Mouse (Mus musculus): ENCODE data around the gene Sept1.
"Not testable (repeated sequence)": the region's sequence is repeated elsewhere in the genome, so short reads cannot be mapped to it uniquely, and the experiment has no call there.

The Sept1 gene

GRCm38 (mm10) chr7:127194011-127194632 lies 38.8 kb downstream of the Sept1 start:
- no peak for DNase-seq (ENCODE audit: low spot score in 2 of 2)

GRCm38 (mm10) chr7:127192989-127193388 lies 39.9 kb downstream of the Sept1 start:
- no peak for DNase-seq (ENCODE audit: low spot score in 2 of 2)

- no peak for DNase-seq (ENCODE audit: low spot score in 2 of 2)
These were observed 42.3 kb downstream of the Sept1 start for GRCm38 (mm10) chr7:127190672-127191071.

GRCm38 (mm10) chr7:127188305-127189276 lies 44.3 kb downstream of the Sept1 start:
- DNase-seq (ENCODE audit: low spot score in 2 of 2), result no peak

- DNase-seq (ENCODE audit: low spot score in 2 of 2), result no peak
These were observed 45.6 kb downstream of the Sept1 start for GRCm38 (mm10) chr7:127187351-127187750.

GRCm38 (mm10) chr7:127185601-127186000 lies 47.3 kb downstream of the Sept1 start:
- no peak for DNase-seq (ENCODE audit: low spot score in 2 of 2)

GRCm38 (mm10) chr7:127184720-127185119 lies 48.2 kb downstream of the Sept1 start:
- DNase-seq (ENCODE audit: low spot score in 2 of 2), result no peak

- DNase-seq (ENCODE audit: low spot score in 2 of 2), result no peak
These were observed 49.1 kb downstream of the Sept1 start for GRCm38 (mm10) chr7:127183828-127184227.

- DNase-seq (ENCODE audit: low spot score in 2 of 2), result no peak
These were observed 49.6 kb downstream of the Sept1 start for GRCm38 (mm10) chr7:127183345-127183744.

GRCm38 (mm10) chr7:127181724-127182123 lies 51.2 kb downstream of the Sept1 start:
- not testable (repeated sequence) for DNase-seq (ENCODE audit: low spot score in 2 of 2)

- DNase-seq (ENCODE audit: low spot score in 2 of 2), result no peak
These were observed 52.1 kb downstream of the Sept1 start for GRCm38 (mm10) chr7:127180783-127181182.

GRCm38 (mm10) chr7:127176937-127177336 lies 56.0 kb downstream of the Sept1 start:
- no peak for DNase-seq (ENCODE audit: low spot score in 2 of 2)

GRCm38 (mm10) chr7:127166501-127166900 lies 66.4 kb downstream of the Sept1 start:
- no peak for DNase-seq (ENCODE audit: low spot score in 2 of 2)

GRCm38 (mm10) chr7:127165607-127166493 lies 67.1 kb downstream of the Sept1 start:
- no peak for DNase-seq (ENCODE audit: low spot score in 2 of 2)
